Mouse (Mus musculus) intestine, embryonic 15.5 days (tissue): ENCODE measurements around the gene Hadha. TPM values are rescaled to one million over a fixed set of nuclear protein-coding genes. Genes with fewer than 3 reads are reported as not detected.

Experiments used
- ATAC-seq: fragments of 200-750 bp; cut with Nextera tagmentation; 2 replicates; pipeline ENCODE4 v1.8.0; 2017; ENCODE audit warnings: moderate TSS enrichment, moderate library complexity
- H3K27ac ChIP-seq: fragments of 300-500 bp; sonication (generic); 2 replicates; pipeline ENCODE4 v1.5.1; 2015; ENCODE audit warnings: mild to moderate bottlenecking, inconsistent platforms
- H3K27me3 ChIP-seq: fragments of 300-500 bp; sonication (generic); replicated peaks from 2 replicates; pipeline ENCODE4 v1.6.1; 2015; ENCODE audit warnings: inconsistent platforms
- H3K36me3 ChIP-seq: fragments of 300-500 bp; sonication (generic); 2 replicates; pipeline ENCODE4 v1.6.1; 2015; ENCODE audit warnings: inconsistent platforms
- H3K4me1 ChIP-seq: fragments of 300-500 bp; sonication (generic); replicated peaks from 2 replicates; pipeline ENCODE4 v1.6.1; 2015; ENCODE audit warnings: inconsistent platforms
- H3K4me2 ChIP-seq: fragments of 300-500 bp; sonication (generic); replicated peaks from 2 replicates; pipeline ENCODE4 v1.6.1; 2015; ENCODE audit warnings: mild to moderate bottlenecking, inconsistent platforms
- H3K4me3 ChIP-seq: fragments of 300-500 bp; sonication (generic); replicated peaks from 2 replicates; pipeline ENCODE4 v1.5.1; 2015; ENCODE audit warnings: inconsistent platforms
- H3K9ac ChIP-seq: fragments of 300-500 bp; sonication (generic); 2 replicates; pipeline ENCODE4 v1.6.1; 2015; ENCODE audit warnings: inconsistent platforms
- H3K9me3 ChIP-seq: fragments of 300-500 bp; sonication (generic); 2 replicates; pipeline ENCODE4 v1.6.1; 2016; ENCODE audit warnings: inconsistent platforms
- WGBS: fragments of 180-500 bp; shearing (Covaris S2); methylation state at CpG from one replicate; pipeline ENCODE4 v1.1.7; 2015; 5-methylcytosine and 5-hydroxymethylcytosine counted together
- polyA plus RNA-seq: library from polyadenylated mRNA; unstranded; fragments of >200 nt; fragmentation: Nextera tagmentation; extraction: Ambion mirVana; gene quantifications from 2 replicates; pipeline ENCODE4 v1.2.1, GENCODE M21; 2015

Gene Hadha
- polyA plus RNA-seq, 1 experiment from 2014 or later, result 193 TPM

GRCm38 (mm10) chr5:30172115-30172514 lies 17.2 kb upstream of the Hadha start:
- ATAC-seq, result 0 out of 2 replicates have a peak, but pooled peaks have one; percentile 20
- Histone ChIP-seq H3K27me3 (no peaks in the 10 kb centered on the region), H3K36me3 (peaks cover 16% of the 10 kb centered on the region), H3K9me3 (no peaks in the 10 kb centered on the region), H3K27ac (no peak overlapping the region), H3K9ac (no peak overlapping the region), H3K4me2 (no peak overlapping the region), H3K4me1 (no peaks in the 10 kb centered on the region), H3K4me3 (no peak overlapping the region)

GRCm38 (mm10) chr5:30170303-30170940 lies 15.5 kb upstream of the Hadha start:
- Histone ChIP-seq H3K9me3 (no peaks in the 10 kb centered on the region), H3K9ac (no peak overlapping the region), H3K36me3 (peaks cover 9% of the 10 kb centered on the region), H3K4me1 (no peaks in the 10 kb centered on the region), H3K27ac (peak overlapping the region; percentile 69), H3K4me2 (no peak overlapping the region), H3K4me3 (no peak overlapping the region), H3K27me3 (no peaks in the 10 kb centered on the region)
- WGBS, result 72% methylated on average over 5 of the region's 5 CpGs
- peak; percentile 77 for ATAC-seq

GRCm38 (mm10) chr5:30165234-30165946 lies 10.4 kb upstream of the Hadha start:
- no peaks in the 10 kb centered on the region for H3K27me3 ChIP-seq
- WGBS, result 75% methylated on average over 5 of the region's 5 CpGs
- H3K4me2 ChIP-seq, result no peak overlapping the region
- H3K36me3 ChIP-seq, result no peaks in the 10 kb centered on the region
- H3K4me1 ChIP-seq, result no peaks in the 10 kb centered on the region
- no peak overlapping the region for H3K4me3 ChIP-seq
- ATAC-seq, result no peak
- no peak overlapping the region for H3K9ac ChIP-seq
- no peaks in the 10 kb centered on the region for H3K9me3 ChIP-seq
- H3K27ac ChIP-seq, result no peak overlapping the region

DNA sequence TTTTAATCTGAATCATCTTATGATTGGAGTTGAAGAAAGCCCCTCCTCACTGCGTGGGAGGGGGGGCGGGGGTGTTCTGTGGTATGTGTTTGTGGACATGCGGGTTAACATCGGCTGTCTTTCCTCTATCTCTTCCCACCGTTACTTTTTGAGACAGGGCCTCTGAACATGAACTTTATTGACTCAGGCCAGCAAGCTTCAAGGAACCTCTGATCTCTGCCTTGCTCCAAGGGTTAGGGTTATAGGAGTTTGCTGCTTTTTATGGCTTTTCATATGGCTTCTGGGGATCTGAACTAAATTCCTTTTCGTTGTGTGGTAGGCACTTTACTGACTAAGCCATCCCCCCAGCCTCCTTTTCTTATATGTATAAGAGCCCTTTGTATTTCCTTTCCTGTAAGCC lies 7.4 kb upstream of the Hadha start:
- Histone ChIP-seq H3K27ac (0 out of 2 replicates have a peak overlapping the region, but pooled peaks have one; percentile 17), H3K4me2 (no peak overlapping the region)

GRCm38 (mm10) chr5:30161836-30162235 lies 6.9 kb upstream of the Hadha start:
- Histone ChIP-seq H3K9ac (no peak overlapping the region), H3K36me3 (no peaks in the 10 kb centered on the region), H3K4me3 (no peak overlapping the region), H3K4me1 (no peaks in the 10 kb centered on the region), H3K9me3 (no peaks in the 10 kb centered on the region), H3K27ac (peak overlapping the region; percentile 23; the same call in 1 of the 2 replicates), H3K27me3 (no peaks in the 10 kb centered on the region), H3K4me2 (no peak overlapping the region)
- 66% methylated on average over 1 of the region's 1 CpGs for WGBS
- ATAC-seq, result peak; percentile 68

More for the DNA sequence above, 7.4 kb upstream of the Hadha start:
- WGBS, result 58% methylated on average over 6 of the region's 6 CpGs
- Histone ChIP-seq H3K36me3 (no peaks in the 10 kb centered on the region), H3K27me3 (no peaks in the 10 kb centered on the region), H3K4me1 (no peaks in the 10 kb centered on the region), H3K9me3 (no peaks in the 10 kb centered on the region), H3K9ac (no peak overlapping the region), H3K4me3 (no peak overlapping the region)
- peak; percentile 53 for ATAC-seq

DNA sequence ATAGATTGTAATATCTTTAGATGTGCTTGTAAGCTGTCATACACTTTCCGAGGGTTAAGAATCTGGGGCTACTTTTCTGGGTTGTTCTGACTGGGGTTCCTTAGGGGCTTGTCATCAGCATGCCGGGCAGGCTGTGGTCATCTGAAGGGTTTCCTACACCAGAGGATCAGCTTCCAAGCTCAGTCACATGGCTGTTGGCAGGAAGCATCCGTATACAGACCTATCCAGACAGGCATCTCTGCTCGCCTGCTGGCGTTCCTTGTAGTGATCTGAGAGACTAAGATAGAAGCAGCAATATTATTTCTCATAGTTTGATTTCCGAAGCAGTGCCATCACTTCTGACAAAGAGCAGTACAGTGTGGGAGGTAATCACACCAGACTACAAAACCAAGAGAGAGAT lies 4.6 kb upstream of the Hadha start:
- Histone ChIP-seq H3K4me2 (no peak overlapping the region), H3K9ac (no peak overlapping the region), H3K36me3 (no peaks in the 10 kb centered on the region), H3K27me3 (no peaks in the 10 kb centered on the region), H3K9me3 (no peaks in the 10 kb centered on the region), H3K4me1 (0 out of 2 replicates have a peak, but pooled peaks cover 4% of the 10 kb centered on the region), H3K27ac (no peak overlapping the region), H3K4me3 (no peak overlapping the region)
- 76% methylated on average over 6 of the region's 6 CpGs for WGBS
- no peak for ATAC-seq

GRCm38 (mm10) chr5:30155821-30156629 lies 1.1 kb upstream of the Hadha start:
- Histone ChIP-seq H3K27ac (peak overlapping the region; percentile 93), H3K9me3 (no peaks in the 10 kb centered on the region), H3K36me3 (no peaks in the 10 kb centered on the region), H3K4me2 (peak overlapping the region; percentile 66), H3K4me3 (peak overlapping the region; percentile 89), H3K4me1 (0 out of 2 replicates have a peak, but pooled peaks cover 7% of the 10 kb centered on the region), H3K9ac (peak overlapping the region; percentile 92), H3K27me3 (no peaks in the 10 kb centered on the region)
- WGBS, result 25% methylated on average over 13 of the region's 13 CpGs
- ATAC-seq, result no peak

- no peaks in the 10 kb centered on the region for H3K36me3 ChIP-seq
- H3K4me2 ChIP-seq, result peak overlapping the region; percentile 66
- H3K27ac ChIP-seq, result peak overlapping the region; percentile 93
- H3K4me3 ChIP-seq, result peak overlapping the region; percentile 89
- no peaks in the 10 kb centered on the region for H3K27me3 ChIP-seq
- 0 out of 2 replicates have a peak, but pooled peaks cover 7% of the 10 kb centered on the region for H3K4me1 ChIP-seq
- 0% methylated on average over 31 of the region's 31 CpGs for WGBS
- ATAC-seq, result peak; percentile 52
- H3K9me3 ChIP-seq, result no peaks in the 10 kb centered on the region
- H3K9ac ChIP-seq, result peak overlapping the region; percentile 92
Observed at GRCm38 (mm10) chr5:30155395-30155792, 432 bp upstream of the Hadha start.

DNA sequence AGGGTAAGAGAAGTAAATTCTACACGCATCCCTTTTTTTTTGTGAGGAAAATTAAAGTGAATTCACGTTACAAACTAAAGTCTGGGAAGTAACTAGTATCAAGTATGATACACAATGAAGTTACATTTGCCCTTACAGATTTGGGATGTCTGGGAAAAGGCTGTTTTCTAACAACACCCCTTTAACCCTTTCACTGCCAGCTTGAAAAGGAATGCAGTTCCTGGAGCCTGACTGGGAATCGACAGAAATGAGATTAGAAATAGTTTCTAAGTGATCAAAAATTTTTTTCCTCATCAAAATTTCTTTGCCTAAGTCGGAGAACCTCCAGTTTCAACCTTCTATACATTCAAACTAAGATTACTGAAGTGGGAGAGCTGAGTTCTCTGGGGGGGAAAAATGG lies 949 bp downstream of the Hadha start:
- no peak for ATAC-seq
- Histone ChIP-seq H3K27ac (peak overlapping the region; percentile 93; the same call in 1 of the 2 replicates), H3K36me3 (0 out of 2 replicates have a peak, but pooled peaks cover 2% of the 10 kb centered on the region), H3K4me1 (0 out of 2 replicates have a peak, but pooled peaks cover 7% of the 10 kb centered on the region), H3K9me3 (no peaks in the 10 kb centered on the region), H3K27me3 (no peaks in the 10 kb centered on the region), H3K4me2 (peak overlapping the region; percentile 66), H3K4me3 (peak overlapping the region; percentile 89), H3K9ac (peak overlapping the region; percentile 92)
- WGBS, result 22% methylated on average over 4 of the region's 4 CpGs

DNA sequence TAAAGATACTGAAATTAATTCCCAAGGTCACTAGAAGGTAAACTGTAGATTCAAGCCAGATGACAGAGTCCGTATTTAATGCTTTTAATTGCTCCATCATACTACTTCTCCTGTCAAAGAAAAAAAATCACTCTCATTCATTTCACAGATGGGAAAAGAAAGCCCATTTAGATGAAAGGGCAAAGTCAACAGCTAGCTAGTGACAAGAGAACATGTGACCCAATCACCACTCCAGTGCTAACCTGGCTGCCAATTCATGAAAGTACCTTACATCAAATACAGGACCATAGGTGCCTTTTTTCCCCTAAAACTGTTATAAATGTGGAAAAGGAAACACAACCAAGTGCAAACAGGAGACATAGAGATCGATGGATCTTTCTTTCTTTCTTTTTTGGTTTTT lies 1.7 kb downstream of the Hadha start:
- H3K27me3 ChIP-seq, result no peaks in the 10 kb centered on the region
- H3K4me2 ChIP-seq, result peak overlapping the region; percentile 33; the same call in 1 of the 2 replicates
- 0 out of 2 replicates have a peak, but pooled peaks cover 7% of the 10 kb centered on the region for H3K4me1 ChIP-seq
- H3K9ac ChIP-seq, result no peak overlapping the region
- WGBS, result 89% methylated on average over 2 of the region's 2 CpGs
- no peak overlapping the region for H3K27ac ChIP-seq
- H3K36me3 ChIP-seq, result 0 out of 2 replicates have a peak, but pooled peaks cover 3% of the 10 kb centered on the region
- ATAC-seq, result no peak
- no peaks in the 10 kb centered on the region for H3K9me3 ChIP-seq
- no peak overlapping the region for H3K4me3 ChIP-seq

DNA sequence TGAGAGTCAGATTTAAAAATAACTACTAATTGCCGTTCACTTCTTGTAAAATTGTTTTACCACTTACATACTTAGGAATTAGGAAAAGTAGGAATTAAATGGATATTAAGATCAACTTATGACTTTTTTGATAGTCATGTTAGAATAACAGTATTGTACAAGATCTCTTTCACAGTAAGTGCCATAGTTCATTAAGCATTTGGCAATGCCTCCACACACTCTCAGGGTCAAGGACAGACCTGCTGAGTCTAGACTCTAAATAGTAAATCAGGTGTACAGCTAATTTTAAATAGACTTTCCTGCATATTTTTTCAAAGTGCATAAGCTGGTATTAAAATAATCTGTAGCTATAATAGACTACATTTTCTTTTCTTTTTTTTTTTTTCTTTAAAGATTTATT lies 2.5 kb downstream of the Hadha start:
- WGBS, result 69% methylated on average over 1 of the region's 1 CpGs
- no peaks in the 10 kb centered on the region for H3K9me3 ChIP-seq
- H3K27me3 ChIP-seq, result no peaks in the 10 kb centered on the region
- no peak overlapping the region for H3K9ac ChIP-seq
- H3K4me1 ChIP-seq, result 0 out of 2 replicates have a peak, but pooled peaks cover 7% of the 10 kb centered on the region
- ATAC-seq, result no peak
- H3K27ac ChIP-seq, result no peak overlapping the region
- H3K4me3 ChIP-seq, result no peak overlapping the region
- no peak overlapping the region for H3K4me2 ChIP-seq
- H3K36me3 ChIP-seq, result 0 out of 2 replicates have a peak, but pooled peaks cover 3% of the 10 kb centered on the region

- H3K4me3 ChIP-seq, result no peak overlapping the region
- no peaks in the 10 kb centered on the region for H3K27me3 ChIP-seq
- no peaks in the 10 kb centered on the region for H3K9me3 ChIP-seq
- 0 out of 2 replicates have a peak, but pooled peaks cover 7% of the 10 kb centered on the region for H3K4me1 ChIP-seq
- WGBS, result 58% methylated on average over 4 of the region's 4 CpGs
- H3K4me2 ChIP-seq, result peak overlapping the region; percentile 17; the same call in 1 of the 2 replicates
- H3K27ac ChIP-seq, result no peak overlapping the region
- ATAC-seq, result peak; percentile 60
- no peak overlapping the region for H3K9ac ChIP-seq
- H3K36me3 ChIP-seq, result 0 out of 2 replicates have a peak, but pooled peaks cover 3% of the 10 kb centered on the region
Observed at GRCm38 (mm10) chr5:30152007-30152406, 3.0 kb downstream of the Hadha start.
